Mouse (Mus musculus): ENCODE results near the gene Rnf19b. TPM values are rescaled to one million over a fixed set of nuclear protein-coding genes. Genes with fewer than 3 reads are reported as not detected.

Gene Rnf19b
- polyA plus RNA-seq (2014; fragmentation: Illumina TruSeq; extraction: RNeasy Lipid Tissue Mini Kit (QIAGEN cat#74804); ENCODE audit: low replicate concordance): 16.9 TPM

DNA sequence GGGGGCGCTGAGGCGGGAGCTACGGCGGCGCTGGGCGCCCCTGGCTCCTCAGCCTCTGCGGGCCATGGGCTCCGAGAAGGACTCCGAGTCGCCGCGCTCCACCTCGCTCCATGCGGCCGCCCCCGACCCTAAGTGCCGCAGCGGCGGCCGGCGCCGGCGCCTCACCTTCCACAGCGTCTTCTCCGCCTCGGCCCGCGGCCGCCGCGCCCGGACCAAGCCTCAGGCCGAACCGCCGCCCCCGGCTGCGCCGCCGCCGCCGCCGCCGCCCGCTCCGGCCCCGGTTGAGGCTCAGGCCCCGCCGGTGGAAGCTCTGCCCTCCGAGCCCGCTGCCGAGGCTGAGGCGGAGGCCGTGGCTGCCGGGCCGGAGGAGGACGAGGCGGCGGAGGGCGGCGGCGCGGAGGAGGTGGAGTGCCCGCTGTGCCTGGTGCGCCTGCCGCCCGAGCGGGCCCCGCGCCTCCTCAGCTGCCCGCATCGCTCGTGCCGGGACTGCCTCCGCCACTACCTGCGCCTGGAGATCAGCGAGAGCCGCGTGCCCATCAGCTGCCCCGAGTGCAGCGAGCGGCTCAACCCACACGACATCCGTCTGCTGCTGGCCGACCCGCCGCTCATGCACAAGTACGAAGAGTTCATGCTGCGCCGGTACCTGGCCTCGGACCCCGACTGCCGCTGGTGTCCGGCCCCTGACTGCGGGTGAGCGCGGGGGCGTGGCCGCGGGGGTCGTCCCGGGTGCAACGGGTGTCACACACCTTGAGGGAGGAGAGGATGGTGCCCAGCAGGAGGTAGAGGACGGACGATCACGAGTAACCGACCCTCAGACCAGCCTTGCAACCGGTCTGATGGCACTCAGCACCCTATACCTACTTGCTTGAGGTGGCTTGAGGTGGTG, at the start of gene Rnf19b:
Gene Rnf19b, plus strand, starts transcription at position 65 of the 886 bp plus-strand sequence.

DNA sequence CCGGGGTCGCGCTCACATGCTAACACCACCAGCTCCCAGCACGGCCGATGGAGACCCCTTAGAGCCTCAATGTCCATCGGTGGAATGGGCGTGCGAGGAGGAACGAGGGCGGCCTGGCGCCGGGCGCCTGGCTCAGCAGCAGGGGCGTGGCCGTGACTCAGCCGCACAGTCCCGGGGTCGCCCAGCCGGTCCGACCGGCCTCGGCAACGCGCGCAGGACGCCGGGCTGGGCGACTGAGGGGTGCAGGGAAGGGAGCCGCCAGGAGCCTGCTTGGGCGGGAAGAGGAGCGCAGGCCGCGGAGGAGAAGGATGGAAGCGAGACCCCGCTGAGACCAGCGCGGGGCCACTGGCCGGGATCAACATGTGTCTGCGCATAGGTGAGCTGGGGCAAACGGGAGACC, 47.3 kb downstream of the Rnf19b start, which contains the start of gene Tmem54:
Gene Tmem54, plus strand, starts transcription at position 193 of the 400 bp plus-strand sequence.

GRCm38 (mm10) chr4:129121569-129122086, 63.6 kb downstream of the Rnf19b start, which contains the start of gene Hpca:
TSS of gene Hpca (minus strand) at chr4:129122036.

Other genes with a start within 250 kb of the Rnf19b start
- gene Trim62, start 174.7 kb upstream of the Rnf19b start, polyA plus RNA-seq (2014; fragmentation: Illumina TruSeq; extraction: RNeasy Lipid Tissue Mini Kit (QIAGEN cat#74804); ENCODE audit: low replicate concordance): 0.33 TPM
- gene Azin2, start 95.8 kb upstream of the Rnf19b start, polyA plus RNA-seq (2014; fragmentation: Illumina TruSeq; extraction: RNeasy Lipid Tissue Mini Kit (QIAGEN cat#74804); ENCODE audit: low replicate concordance): not detected
- gene Ak2, start 66.3 kb upstream of the Rnf19b start, polyA plus RNA-seq (2014; fragmentation: Illumina TruSeq; extraction: RNeasy Lipid Tissue Mini Kit (QIAGEN cat#74804); ENCODE audit: low replicate concordance): 158 TPM
- gene Tmem54, start 47.3 kb downstream of the Rnf19b start, polyA plus RNA-seq (2014; fragmentation: Illumina TruSeq; extraction: RNeasy Lipid Tissue Mini Kit (QIAGEN cat#74804); ENCODE audit: low replicate concordance): 1.3 TPM
- not detected for gene Hpca, start 63.8 kb downstream of the Rnf19b start, polyA plus RNA-seq (2014; fragmentation: Illumina TruSeq; extraction: RNeasy Lipid Tissue Mini Kit (QIAGEN cat#74804); ENCODE audit: low replicate concordance)
- 0.30 TPM for gene Fndc5, start 78.7 kb downstream of the Rnf19b start, polyA plus RNA-seq (2014; fragmentation: Illumina TruSeq; extraction: RNeasy Lipid Tissue Mini Kit (QIAGEN cat#74804); ENCODE audit: low replicate concordance)
- gene S100pbp, start 131.5 kb downstream of the Rnf19b start, polyA plus RNA-seq (2014; fragmentation: Illumina TruSeq; extraction: RNeasy Lipid Tissue Mini Kit (QIAGEN cat#74804); ENCODE audit: low replicate concordance): 28.5 TPM
- gene Yars, start 131.5 kb downstream of the Rnf19b start, polyA plus RNA-seq (2014; fragmentation: Illumina TruSeq; extraction: RNeasy Lipid Tissue Mini Kit (QIAGEN cat#74804); ENCODE audit: low replicate concordance): 1.4 TPM
- gene C77080, start 203.1 kb downstream of the Rnf19b start, polyA plus RNA-seq (2014; fragmentation: Illumina TruSeq; extraction: RNeasy Lipid Tissue Mini Kit (QIAGEN cat#74804); ENCODE audit: low replicate concordance): 14.3 TPM
- 0.85 TPM for gene Sync, start 229.3 kb downstream of the Rnf19b start, polyA plus RNA-seq (2014; fragmentation: Illumina TruSeq; extraction: RNeasy Lipid Tissue Mini Kit (QIAGEN cat#74804); ENCODE audit: low replicate concordance)

Data from small intestine, adult 10 weeks (tissue).